Mouse (Mus musculus) embryonic facial prominence, embryonic 14.5 days (tissue): ENCODE measurements around the gene Lrrc4c. TPM values are rescaled to one million over a fixed set of nuclear protein-coding genes. Genes with fewer than 3 reads are reported as not detected.
A peak's percentile ranks its signal among the peaks of the same experiment; 100 is the strongest.

Experiments used
- ATAC-seq: fragments of 200-750 bp; cut with Nextera tagmentation; 2 replicates; pipeline ENCODE4 v1.8.0; 2017; ENCODE audit warnings: low read depth, moderate number of reproducible peaks, moderate TSS enrichment
- DNase-seq: peaks from one replicate; pipeline ENCODE4 v3.0.0-alpha.2; 2015; ENCODE audit warnings: low spot score
- H3K27ac ChIP-seq: fragments of 300-500 bp; sonication (generic); replicated peaks from 2 replicates; pipeline ENCODE4 v1.5.1; 2014; ENCODE audit warnings: low read depth, mild to moderate bottlenecking, low read length, moderate library complexity
- H3K27me3 ChIP-seq: fragments of 300-500 bp; sonication (generic); replicated peaks from 2 replicates; pipeline ENCODE4 v1.6.1; 2014; ENCODE audit warnings: low read length; ENCODE audit not compliant: control insufficient read depth, insufficient read depth
- H3K36me3 ChIP-seq: fragments of 300-500 bp; sonication (generic); 2 replicates; pipeline ENCODE4 v1.6.1; 2014; ENCODE audit warnings: low read length, mixed read lengths; ENCODE audit not compliant: control insufficient read depth, insufficient read depth
- H3K4me1 ChIP-seq: fragments of 300-500 bp; sonication (generic); 2 replicates; pipeline ENCODE4 v1.6.1; 2014; ENCODE audit warnings: antibody characterized with exemption, low read length; ENCODE audit not compliant: control insufficient read depth, insufficient read depth
- H3K4me2 ChIP-seq: fragments of 300-500 bp; sonication (generic); 2 replicates; pipeline ENCODE4 v1.6.1; 2014; ENCODE audit warnings: low read depth, mild to moderate bottlenecking, low read length, moderate library complexity, mixed read lengths
- H3K4me3 ChIP-seq: fragments of 300-500 bp; sonication (generic); 2 replicates; pipeline ENCODE4 v1.5.1; 2014; ENCODE audit warnings: low read depth, mild to moderate bottlenecking, low read length
- H3K9ac ChIP-seq: fragments of 300-500 bp; sonication (generic); 2 replicates; pipeline ENCODE4 v1.6.1; 2014; ENCODE audit warnings: low read depth, mild to moderate bottlenecking, low read length, moderate library complexity, mixed read lengths
- H3K9me3 ChIP-seq: fragments of 300-500 bp; sonication (generic); 2 replicates; pipeline ENCODE4 v1.6.1; 2016; ENCODE audit warnings: low read length; ENCODE audit not compliant: control insufficient read depth
- WGBS: fragments of 180-500 bp; shearing (Covaris S2); extraction: QIAGEN DNeasy Blood & Tissue Kit; methylation state at CpG from one replicate; pipeline ENCODE4 v1.1.7; 2014; 5-methylcytosine and 5-hydroxymethylcytosine counted together
- polyA plus RNA-seq: library from polyadenylated mRNA; unstranded; fragments of >200 nt; fragmentation: Nextera tagmentation; extraction: Ambion mirVana; gene quantifications from 2 replicates; pipeline ENCODE4 v1.2.1, GENCODE M21; 2014

Gene Lrrc4c
- polyA plus RNA-seq, 1 experiment from 2014 or later = 1.9 TPM

DNA sequence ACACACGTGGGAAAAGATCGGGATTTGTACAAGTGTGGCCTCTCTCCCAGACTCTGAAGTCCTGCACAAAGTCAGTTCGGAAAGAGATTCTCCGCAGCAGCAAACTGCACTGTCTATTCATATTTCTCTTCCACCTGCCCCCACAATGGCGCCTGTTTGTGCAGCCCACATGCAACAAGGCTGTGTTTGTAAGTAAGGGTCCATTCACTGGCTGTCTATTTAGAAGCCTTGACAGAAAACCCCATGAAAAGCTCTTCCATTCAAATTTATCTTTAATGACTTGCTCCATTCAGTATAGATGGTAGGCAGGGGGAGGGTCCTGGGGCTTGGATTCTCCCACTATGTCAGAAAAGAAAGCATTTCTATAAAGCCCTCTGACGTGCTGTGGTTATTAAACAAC is 157.7 kb downstream of the Lrrc4c start:
- Histone ChIP-seq H3K4me3 (no peak overlapping the region), H3K9ac (no peak overlapping the region), H3K4me2 (no peak overlapping the region), H3K4me1 (no peaks in the 10 kb centered on the region), H3K36me3 (no peaks in the 10 kb centered on the region), H3K9me3 (no peaks in the 10 kb centered on the region), H3K27ac (no peak overlapping the region), H3K27me3 (no peaks in the 10 kb centered on the region)
- DNase-seq (no peak), ATAC-seq (no peak)
- WGBS = 78% methylated on average over 6 of the region's 6 CpGs

DNA sequence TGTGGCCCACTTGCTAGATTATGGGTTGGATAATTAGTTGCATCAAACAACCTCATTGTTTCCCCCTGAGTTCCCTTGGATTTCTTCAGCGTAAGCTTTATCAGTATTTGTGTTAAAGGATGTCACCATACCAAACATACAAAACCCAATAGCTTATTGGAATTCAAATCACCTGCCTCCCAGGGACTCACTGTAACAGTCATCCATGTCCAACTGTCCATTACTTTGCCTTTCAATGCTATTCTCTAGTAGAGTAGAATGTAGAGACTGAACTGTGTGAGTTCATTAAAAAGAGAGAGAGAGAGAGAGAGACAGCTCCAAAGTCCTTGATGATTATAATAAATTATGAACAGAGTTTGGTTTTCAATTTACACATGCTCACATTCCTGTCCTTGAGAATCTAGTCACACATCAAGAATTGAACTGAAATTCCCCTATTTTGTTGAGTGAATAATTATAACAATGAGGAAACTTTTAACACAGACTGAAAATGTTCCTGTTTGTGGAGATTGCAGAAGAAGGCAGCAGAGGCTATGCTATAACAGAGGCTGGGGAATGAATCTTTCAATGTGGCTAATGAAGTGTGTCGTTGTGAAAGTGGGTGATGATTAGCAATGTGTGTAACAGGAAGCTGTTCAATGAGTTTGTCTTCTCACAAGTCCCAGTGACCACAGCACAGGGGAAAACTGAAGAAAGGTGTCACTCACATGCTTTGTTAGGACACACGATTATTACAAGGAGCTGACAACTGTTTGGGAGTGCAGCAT is 181.3 kb downstream of the Lrrc4c start:
- H3K9me3 ChIP-seq = no peaks in the 10 kb centered on the region
- H3K27ac ChIP-seq = no peak overlapping the region
- no peak for DNase-seq
- H3K27me3 ChIP-seq = no peaks in the 10 kb centered on the region
- no peaks in the 10 kb centered on the region for H3K36me3 ChIP-seq
- no peak overlapping the region for H3K4me3 ChIP-seq
- 55% methylated on average over 3 of the region's 3 CpGs for WGBS
- no peaks in the 10 kb centered on the region for H3K4me1 ChIP-seq
- no peak overlapping the region for H3K4me2 ChIP-seq
- ATAC-seq = no peak
- no peak overlapping the region for H3K9ac ChIP-seq

DNA sequence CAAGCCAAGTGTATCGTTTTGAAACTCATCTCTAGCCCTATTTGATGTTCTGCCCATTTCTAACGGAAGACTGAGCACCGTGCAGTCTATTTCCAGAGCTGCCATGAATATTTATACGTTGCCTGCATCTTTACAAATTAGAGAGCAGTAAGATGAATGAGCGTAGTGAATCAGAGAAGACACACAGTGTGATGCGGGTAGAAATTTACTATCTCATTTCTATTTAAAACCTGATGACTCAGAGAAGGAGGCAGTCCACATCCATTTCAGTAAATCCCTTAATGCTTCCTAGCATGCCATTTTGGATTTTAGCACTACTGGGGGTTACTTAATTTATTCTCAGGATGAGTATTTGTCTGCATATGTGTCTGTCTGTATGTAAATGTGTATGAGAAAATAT is 186.2 kb downstream of the Lrrc4c start:
- Histone ChIP-seq H3K4me1 (no peaks in the 10 kb centered on the region), H3K36me3 (no peaks in the 10 kb centered on the region), H3K4me2 (no peak overlapping the region), H3K9me3 (no peaks in the 10 kb centered on the region), H3K9ac (no peak overlapping the region), H3K27me3 (no peaks in the 10 kb centered on the region), H3K27ac (no peak overlapping the region), H3K4me3 (no peak overlapping the region)
- WGBS = 83% methylated on average over 6 of the region's 6 CpGs
- DNase-seq (no peak), ATAC-seq (no peak)

- Histone ChIP-seq H3K9ac (no peak overlapping the region), H3K9me3 (no peaks in the 10 kb centered on the region), H3K4me2 (no peak overlapping the region), H3K27me3 (no peaks in the 10 kb centered on the region), H3K4me3 (no peak overlapping the region), H3K4me1 (no peaks in the 10 kb centered on the region), H3K36me3 (no peaks in the 10 kb centered on the region), H3K27ac (no peak overlapping the region)
- ATAC-seq (no peak), DNase-seq (no peak)
- WGBS = 76% methylated on average over 1 of the region's 1 CpGs
These were observed 187.7 kb downstream of the Lrrc4c start for GRCm38 (mm10) chr2:96505641-96506040.

GRCm38 (mm10) chr2:96508991-96509390 is 191.0 kb downstream of the Lrrc4c start:
- no peak overlapping the region for H3K9ac ChIP-seq
- H3K4me1 ChIP-seq = no peaks in the 10 kb centered on the region
- H3K4me2 ChIP-seq = no peak overlapping the region
- H3K27ac ChIP-seq = no peak overlapping the region
- WGBS = 50% methylated on average over 1 of the region's 1 CpGs
- no peak overlapping the region for H3K4me3 ChIP-seq
- no peaks in the 10 kb centered on the region for H3K9me3 ChIP-seq
- DNase-seq (no peak), ATAC-seq (no peak)
- H3K36me3 ChIP-seq = no peaks in the 10 kb centered on the region
- H3K27me3 ChIP-seq = no peaks in the 10 kb centered on the region

GRCm38 (mm10) chr2:96537469-96537868 is 219.5 kb downstream of the Lrrc4c start:
- no peak for DNase-seq
- H3K9ac ChIP-seq = no peak overlapping the region
- ATAC-seq = no peak
- no peak overlapping the region for H3K27ac ChIP-seq
- H3K4me3 ChIP-seq = no peak overlapping the region
- no peak overlapping the region for H3K4me2 ChIP-seq
- H3K27me3 ChIP-seq = no peaks in the 10 kb centered on the region
- no peaks in the 10 kb centered on the region for H3K4me1 ChIP-seq
- WGBS = 79% methylated on average over 3 of the region's 3 CpGs
- H3K36me3 ChIP-seq = no peaks in the 10 kb centered on the region
- no peaks in the 10 kb centered on the region for H3K9me3 ChIP-seq

DNA sequence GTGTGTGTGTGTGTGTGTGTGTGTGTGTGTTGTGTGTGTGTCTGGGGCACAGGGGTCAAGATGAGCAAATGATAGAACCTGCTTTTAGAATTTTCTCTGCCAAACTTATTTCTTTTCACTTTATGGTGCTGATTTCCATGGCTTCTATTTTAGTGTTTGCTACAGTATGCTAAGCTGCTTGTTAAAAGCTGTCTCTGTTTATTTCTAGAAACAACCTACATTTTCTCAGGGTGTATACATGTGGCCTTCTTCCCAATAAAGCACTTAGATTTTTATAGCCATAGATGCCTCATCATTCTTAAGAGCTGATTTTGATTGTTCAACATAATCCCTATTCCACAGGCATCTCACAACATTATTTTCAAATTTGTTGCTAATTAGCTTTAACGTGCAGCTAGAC is 229.2 kb downstream of the Lrrc4c start:
- H3K27me3 ChIP-seq = no peaks in the 10 kb centered on the region
- H3K27ac ChIP-seq = no peak overlapping the region
- WGBS = 81% methylated on average over 1 of the region's 1 CpGs
- DNase-seq = no peak
- ATAC-seq = no peak
- no peak overlapping the region for H3K9ac ChIP-seq
- no peak overlapping the region for H3K4me2 ChIP-seq
- H3K36me3 ChIP-seq = no peaks in the 10 kb centered on the region
- H3K4me3 ChIP-seq = no peak overlapping the region
- H3K4me1 ChIP-seq = no peaks in the 10 kb centered on the region
- H3K9me3 ChIP-seq = no peaks in the 10 kb centered on the region

- 83% methylated on average over 2 of the region's 2 CpGs for WGBS
- DNase-seq = no peak
- H3K27me3 ChIP-seq = no peaks in the 10 kb centered on the region
- no peaks in the 10 kb centered on the region for H3K4me1 ChIP-seq
- no peaks in the 10 kb centered on the region for H3K9me3 ChIP-seq
- no peak overlapping the region for H3K9ac ChIP-seq
- no peak for ATAC-seq
- H3K36me3 ChIP-seq = no peaks in the 10 kb centered on the region
- H3K27ac ChIP-seq = no peak overlapping the region
- H3K4me2 ChIP-seq = no peak overlapping the region
- no peak overlapping the region for H3K4me3 ChIP-seq
These were observed 255.8 kb downstream of the Lrrc4c start for GRCm38 (mm10) chr2:96573755-96574154.

DNA sequence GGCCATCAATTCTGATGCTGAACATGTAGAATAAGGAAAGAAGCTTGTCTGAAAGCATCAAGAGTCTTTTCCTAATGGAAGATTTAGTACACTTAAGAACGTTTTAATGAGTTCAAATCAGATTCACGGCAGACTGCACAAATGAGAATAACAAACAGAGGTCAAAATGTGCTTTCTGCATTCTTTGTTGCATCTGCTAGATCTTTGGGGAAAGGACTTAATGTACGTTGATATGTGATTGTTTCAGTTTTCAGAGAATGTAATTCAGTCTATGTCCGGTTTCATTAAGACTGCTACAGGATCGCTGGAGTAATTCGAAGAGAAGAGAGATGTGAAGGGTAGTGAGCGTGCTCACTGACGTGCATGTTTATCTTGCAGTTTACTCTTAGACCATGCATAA is 259.7 kb downstream of the Lrrc4c start:
- no peaks in the 10 kb centered on the region for H3K9me3 ChIP-seq
- WGBS = 79% methylated on average over 8 of the region's 8 CpGs
- no peak overlapping the region for H3K9ac ChIP-seq
- DNase-seq = peak; percentile 5
- no peak overlapping the region for H3K4me2 ChIP-seq
- H3K27ac ChIP-seq = no peak overlapping the region
- no peaks in the 10 kb centered on the region for H3K36me3 ChIP-seq
- no peaks in the 10 kb centered on the region for H3K4me1 ChIP-seq
- H3K27me3 ChIP-seq = no peaks in the 10 kb centered on the region
- H3K4me3 ChIP-seq = no peak overlapping the region
- no peak; the same call in 1 of the 2 replicates for ATAC-seq
